Mouse (Mus musculus): ENCODE measurements at regions not wholly inside any gene's neighbourhood (a gene's known extent, or its start where the extent isn't known, plus 50 kb on each side); places are given as distances from the start of the nearest gene placed in this dataset.
"Not testable (repeated sequence)": the region's sequence is repeated elsewhere in the genome, so short reads cannot be mapped to it uniquely, and the experiment has no call there.

- no peak for DNase-seq (ENCODE audit: low spot score)
Measured at GRCm38 (mm10) chr8:46355066-46355465, 60.6 kb upstream of the Helt start.

- DNase-seq (ENCODE audit: low spot score): not testable (repeated sequence)
Measured at GRCm38 (mm10) chr8:46357961-46358360, 63.5 kb upstream of the Helt start.

- DNase-seq (ENCODE audit: low spot score): no peak
Measured at GRCm38 (mm10) chr8:46362871-46363306, 68.4 kb upstream of the Helt start.

GRCm38 (mm10) chr8:46365711-46366110, 71.2 kb upstream of the Helt start:
- no peak for DNase-seq (ENCODE audit: low spot score)

- no peak for DNase-seq (ENCODE audit: low spot score)
Measured at GRCm38 (mm10) chr8:46367125-46367524, 72.7 kb upstream of the Helt start.

GRCm38 (mm10) chr8:46374092-46374491, 79.6 kb upstream of the Helt start:
- no peak for DNase-seq (ENCODE audit: low spot score)

- no peak for DNase-seq (ENCODE audit: low spot score)
Measured at GRCm38 (mm10) chr8:46375986-46376385, 81.5 kb upstream of the Helt start.

GRCm38 (mm10) chr8:46384926-46385325, 85.9 kb upstream of the Acsl1 start:
- peak; percentile 12 for DNase-seq (ENCODE audit: low spot score)

GRCm38 (mm10) chr8:46385806-46386205, 85.0 kb upstream of the Acsl1 start:
- no peak for DNase-seq (ENCODE audit: low spot score)

GRCm38 (mm10) chr8:46386553-46386952, 84.3 kb upstream of the Acsl1 start:
- no peak for DNase-seq (ENCODE audit: low spot score)

GRCm38 (mm10) chr8:46387037-46387436, 83.8 kb upstream of the Acsl1 start:
- no peak for DNase-seq (ENCODE audit: low spot score)

GRCm38 (mm10) chr8:46388421-46388820, 82.4 kb upstream of the Acsl1 start:
- no peak for DNase-seq (ENCODE audit: low spot score)

GRCm38 (mm10) chr8:46390431-46390830, 80.4 kb upstream of the Acsl1 start:
- no peak for DNase-seq (ENCODE audit: low spot score)

GRCm38 (mm10) chr8:46391678-46392077, 79.2 kb upstream of the Acsl1 start:
- DNase-seq (ENCODE audit: low spot score): no peak

GRCm38 (mm10) chr8:46393296-46393695, 77.5 kb upstream of the Acsl1 start:
- no peak for DNase-seq (ENCODE audit: low spot score)

- DNase-seq (ENCODE audit: low spot score): no peak
Measured at GRCm38 (mm10) chr8:46394750-46395149, 76.1 kb upstream of the Acsl1 start.

- no peak for DNase-seq (ENCODE audit: low spot score)
Measured at GRCm38 (mm10) chr8:46395348-46395747, 75.5 kb upstream of the Acsl1 start.

GRCm38 (mm10) chr8:46397081-46397480, 73.8 kb upstream of the Acsl1 start:
- DNase-seq (ENCODE audit: low spot score): no peak

GRCm38 (mm10) chr8:46397777-46398176, 73.1 kb upstream of the Acsl1 start:
- DNase-seq (ENCODE audit: low spot score): no peak

- DNase-seq (ENCODE audit: low spot score): no peak
Measured at GRCm38 (mm10) chr8:46400595-46400994, 70.2 kb upstream of the Acsl1 start.

GRCm38 (mm10) chr8:46403877-46404560, 66.8 kb upstream of the Acsl1 start:
- peak; percentile 17 for DNase-seq (ENCODE audit: low spot score)

- no peak for DNase-seq (ENCODE audit: low spot score)
Measured at GRCm38 (mm10) chr8:46408886-46409285, 62.0 kb upstream of the Acsl1 start.

- no peak for DNase-seq (ENCODE audit: low spot score)
Measured at GRCm38 (mm10) chr8:46409296-46409695, 61.5 kb upstream of the Acsl1 start.

- no peak for DNase-seq (ENCODE audit: low spot score)
Measured at GRCm38 (mm10) chr8:46411877-46412625, 58.8 kb upstream of the Acsl1 start.

Measured in urinary bladder, postnatal 14 days (tissue).